Mouse (Mus musculus) lung, adult 2 months (tissue): ENCODE data around the gene Slco1b2.

Experiments used
- CTCF ChIP-seq: fragments of 200-500 bp; IDR thresholded peaks from 2 replicates; pipeline ENCODE4 v1.5.1; 2011; ENCODE audit warnings: mild to moderate bottlenecking, low read length, control low read depth; ENCODE audit not compliant: insufficient read depth
- POLR2A ChIP-seq: fragments of 200-500 bp; IDR thresholded peaks from 2 replicates; pipeline ENCODE4 v1.6.1; 2011; ENCODE audit warnings: low read depth, mild to moderate bottlenecking, control low read depth, low read length, borderline replicate concordance; ENCODE audit errors: extremely low read depth

- TF ChIP-seq CTCF = no peak
- no peak for TF ChIP-seq POLR2A
These were observed 33.2 kb upstream of the Slco1b2 start for GRCm38 (mm10) chr6:141596081-141596480.
